Mouse (Mus musculus) hindbrain, embryonic 11.5 days (tissue): ENCODE results near the gene Havcr1. TPM values are rescaled to one million over a fixed set of nuclear protein-coding genes. Genes with fewer than 3 reads are reported as not detected.
"Not testable (repeated sequence)": the region's sequence is repeated elsewhere in the genome, so short reads cannot be mapped to it uniquely, and the experiment has no call there.

Experiments
- ATAC-seq: fragments of 200-750 bp; cut with Nextera tagmentation; 2 replicates; pipeline ENCODE4 v1.8.0; 2017; ENCODE audit warnings: mild to moderate bottlenecking, moderate TSS enrichment, moderate library complexity; ENCODE audit not compliant: low FRiP score
- DNase-seq: peaks from one replicate; pipeline ENCODE4 v3.0.0-alpha.2; 2015; ENCODE audit warnings: low spot score
- H3K27ac ChIP-seq: fragments of 300-500 bp; sonication (generic); 2 replicates; pipeline ENCODE4 v1.5.1; 2014; ENCODE audit warnings: mild to moderate bottlenecking, low read depth, low read length
- H3K27me3 ChIP-seq: fragments of 300-500 bp; sonication (generic); 2 replicates; pipeline ENCODE4 v1.6.1; 2014; ENCODE audit warnings: mild to moderate bottlenecking, low read length, moderate library complexity, mixed read lengths; ENCODE audit not compliant: control insufficient read depth, insufficient read depth
- H3K36me3 ChIP-seq: fragments of 300-500 bp; sonication (generic); 2 replicates; pipeline ENCODE4 v1.6.1; 2014; ENCODE audit warnings: mild to moderate bottlenecking, low read length, moderate library complexity, mixed read lengths; ENCODE audit not compliant: control insufficient read depth, insufficient read depth
- H3K4me1 ChIP-seq: fragments of 300-500 bp; sonication (generic); replicated peaks from 2 replicates; pipeline ENCODE4 v1.6.1; 2014; ENCODE audit warnings: low read length, mixed read lengths; ENCODE audit not compliant: control insufficient read depth, insufficient read depth
- H3K4me2 ChIP-seq: fragments of 300-500 bp; sonication (generic); replicated peaks from 2 replicates; pipeline ENCODE4 v1.6.1; 2014; ENCODE audit warnings: mild to moderate bottlenecking, low read depth, low read length
- H3K4me3 ChIP-seq: fragments of 300-500 bp; sonication (generic); 2 replicates; pipeline ENCODE4 v1.5.1; 2014; ENCODE audit warnings: low read depth, low read length
- H3K9ac ChIP-seq: fragments of 300-500 bp; sonication (generic); 2 replicates; pipeline ENCODE4 v1.6.1; 2014; ENCODE audit warnings: low read depth, low read length
- H3K9me3 ChIP-seq: fragments of 300-500 bp; sonication (generic); 2 replicates; pipeline ENCODE4 v1.6.1; 2016; ENCODE audit warnings: low read length; ENCODE audit not compliant: control insufficient read depth
- WGBS: fragments of 180-500 bp; shearing (Covaris S2); extraction: QIAGEN DNeasy Blood & Tissue Kit; methylation state at CpG from one replicate; pipeline ENCODE4 v1.1.7; 2014; 5-methylcytosine and 5-hydroxymethylcytosine counted together
- polyA plus RNA-seq: library from polyadenylated mRNA; unstranded; fragments of >200 nt; fragmentation: Nextera tagmentation; extraction: Ambion mirVana; gene quantifications from 2 replicates; pipeline ENCODE4 v1.2.1, GENCODE M21; 2014

The Havcr1 gene
- not detected in 2 replicates for polyA plus RNA-seq

DNA sequence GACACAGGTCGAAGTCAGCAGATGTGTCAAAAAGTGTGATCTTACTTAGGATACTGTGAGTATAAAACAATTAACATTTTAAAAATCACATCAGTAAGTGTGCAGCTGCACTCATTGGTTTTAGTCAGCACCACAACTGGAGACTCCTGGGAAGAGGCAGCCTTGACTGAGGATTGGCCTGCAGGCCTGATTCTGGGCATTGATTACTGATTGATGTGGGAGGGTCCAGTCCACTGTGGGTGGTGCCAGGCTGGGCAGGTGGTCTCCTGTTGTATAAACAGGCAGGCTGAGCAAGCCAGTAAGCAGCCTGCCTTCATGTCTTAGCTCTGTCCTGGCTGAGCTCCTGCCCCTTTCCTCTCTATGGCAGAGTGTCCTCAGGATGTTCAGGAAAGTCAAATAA is at the start of gene Havcr1:
Gene Havcr1, plus strand, starts transcription at position 5 of the 400 bp plus-strand sequence.
- 91% methylated on average over 1 of the region's 1 CpGs for WGBS
- not testable (repeated sequence) for H3K4me1 ChIP-seq, H3K27ac ChIP-seq, H3K27me3 ChIP-seq, DNase-seq, H3K4me3 ChIP-seq, H3K36me3 ChIP-seq, H3K9ac ChIP-seq, ATAC-seq, H3K4me2 ChIP-seq, H3K9me3 ChIP-seq

DNA sequence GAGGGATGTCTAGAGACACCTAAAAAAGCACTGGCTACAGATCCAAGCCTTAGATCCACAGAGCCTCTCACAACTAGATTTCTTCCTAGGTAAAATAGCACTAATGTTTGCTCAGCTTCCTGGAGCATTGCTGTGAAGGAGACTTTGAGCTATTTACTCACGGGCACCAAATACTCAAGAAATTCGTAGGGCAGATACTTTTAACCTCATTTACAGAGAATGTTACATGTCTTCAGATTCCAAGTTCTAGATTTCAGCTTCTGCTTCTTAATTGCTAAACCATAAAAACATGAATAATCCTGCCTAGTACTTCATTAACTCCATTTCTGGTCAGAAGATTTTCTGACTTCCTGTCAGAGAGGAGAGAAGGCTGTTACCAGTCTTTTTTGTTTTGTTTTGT is 44.7 kb upstream of the Havcr1 start:
- no peaks in the 10 kb centered on the region for H3K36me3 ChIP-seq
- H3K9me3 ChIP-seq, result no peaks in the 10 kb centered on the region
- DNase-seq (no peak), ATAC-seq (no peak)
- H3K27ac ChIP-seq, result no peak overlapping the region
- no peaks in the 10 kb centered on the region for H3K4me1 ChIP-seq
- no peaks in the 10 kb centered on the region for H3K27me3 ChIP-seq
- 96% methylated on average over 2 of the region's 2 CpGs for WGBS
- no peak overlapping the region for H3K9ac ChIP-seq
- H3K4me2 ChIP-seq, result no peak overlapping the region
- H3K4me3 ChIP-seq, result no peak overlapping the region

DNA sequence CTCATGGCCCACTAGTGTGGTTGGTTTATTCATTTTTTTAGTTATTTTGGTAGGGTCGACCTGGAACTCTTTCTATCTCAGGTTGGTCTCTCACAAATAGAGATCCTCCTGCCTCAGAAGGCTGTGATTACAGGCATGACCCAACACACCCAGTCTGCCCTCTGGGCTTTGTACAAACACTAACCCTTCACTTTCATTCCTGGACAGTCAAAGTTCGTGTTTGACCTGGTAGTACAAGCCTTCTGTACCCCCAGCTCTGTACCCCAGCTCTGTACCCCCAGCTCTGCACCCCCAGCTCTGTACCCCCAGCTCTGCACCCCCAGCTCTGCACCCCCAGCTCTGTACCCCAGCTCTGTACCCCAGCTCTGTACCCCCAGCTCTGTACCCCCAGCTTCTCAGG is 39.0 kb upstream of the Havcr1 start:
- 76% methylated on average over 2 of the region's 2 CpGs for whole genome bisulfite sequencing
- not testable (repeated sequence) for H3K9ac ChIP-seq, H3K9me3 ChIP-seq, H3K4me2 ChIP-seq, H3K4me3 ChIP-seq, H3K27me3 ChIP-seq, H3K4me1 ChIP-seq, H3K27ac ChIP-seq, DNase-seq, ATAC-seq, H3K36me3 ChIP-seq

DNA sequence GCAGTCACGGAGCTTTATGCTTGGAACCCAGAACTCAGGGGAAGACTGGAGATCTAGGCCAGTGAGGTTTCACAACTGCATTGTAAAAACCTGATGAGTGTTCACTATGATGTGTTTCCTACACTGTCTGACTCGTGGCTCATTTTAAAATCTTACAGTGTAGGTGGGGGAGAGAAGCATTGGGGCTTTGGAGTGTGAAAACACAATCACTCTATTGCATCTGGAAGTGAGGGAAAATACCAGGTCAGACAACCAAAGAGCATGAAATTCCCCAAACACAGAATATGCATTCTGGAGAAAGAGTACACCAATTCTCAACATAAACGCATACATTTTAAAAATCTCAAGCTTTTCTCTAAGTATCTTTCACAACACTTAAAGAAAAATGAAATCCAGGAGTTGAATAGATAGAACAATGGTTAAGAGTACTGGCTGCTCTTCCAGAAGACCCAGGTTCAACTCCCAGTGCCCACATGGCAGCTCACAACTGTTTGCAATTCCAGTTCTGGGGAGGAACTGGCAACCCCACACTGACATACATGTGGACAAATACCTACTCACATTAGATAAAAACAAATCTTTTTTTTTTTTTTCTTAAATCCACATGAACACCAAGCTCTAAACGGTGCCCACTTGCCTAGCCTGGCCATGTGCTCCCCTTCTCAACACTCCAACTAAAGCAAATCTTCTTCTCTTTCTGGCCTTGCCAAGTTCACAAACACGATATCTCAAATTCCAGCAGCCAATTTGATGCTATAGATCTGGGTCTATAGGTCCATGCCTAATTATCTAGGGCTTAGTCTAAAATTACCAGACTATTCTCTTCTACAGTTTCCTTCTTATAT is 37.2 kb upstream of the Havcr1 start:
- H3K4me2 ChIP-seq, result no peak overlapping the region

DNA sequence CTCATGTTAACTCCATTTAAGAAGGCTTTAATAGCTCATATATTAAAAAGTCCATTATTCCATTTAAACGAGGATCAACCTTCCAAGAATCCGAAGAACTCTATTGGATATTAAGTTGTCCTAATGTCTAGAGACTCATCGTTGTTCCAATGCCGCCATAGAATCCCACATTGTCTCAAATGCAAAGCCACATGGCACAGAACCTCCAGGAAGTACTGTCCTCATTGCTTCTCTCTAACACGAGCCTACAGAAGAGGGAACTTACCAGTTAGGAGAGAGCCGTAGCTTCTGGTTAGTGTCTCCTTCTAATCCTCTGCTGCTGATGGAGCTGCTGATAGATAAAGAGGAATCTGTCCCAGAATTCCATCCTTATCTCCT is 36.6 kb upstream of the Havcr1 start:
- H3K36me3 ChIP-seq, result no peaks in the 10 kb centered on the region
- H3K9ac ChIP-seq, result no peak overlapping the region
- H3K4me3 ChIP-seq, result no peak overlapping the region
- no peaks in the 10 kb centered on the region for H3K9me3 ChIP-seq
- no peaks in the 10 kb centered on the region for H3K4me1 ChIP-seq
- no peak overlapping the region for H3K4me2 ChIP-seq
- DNase-seq (no peak), ATAC-seq (no peak)
- 86% methylated on average over 6 of the region's 6 CpGs for WGBS
- H3K27ac ChIP-seq, result no peak overlapping the region
- H3K27me3 ChIP-seq, result no peaks in the 10 kb centered on the region

More for the DNA sequence above, 37.2 kb upstream of the Havcr1 start:
- Histone ChIP-seq H3K27ac (no peak overlapping the region), H3K9ac (no peak overlapping the region), H3K27me3 (no peaks in the 10 kb centered on the region), H3K9me3 (no peaks in the 10 kb centered on the region), H3K4me1 (no peaks in the 10 kb centered on the region), H3K36me3 (no peaks in the 10 kb centered on the region), H3K4me3 (no peak overlapping the region)
- DNase-seq (no peak), ATAC-seq (no peak)
- WGBS, result 88% methylated on average over 5 of the region's 5 CpGs

DNA sequence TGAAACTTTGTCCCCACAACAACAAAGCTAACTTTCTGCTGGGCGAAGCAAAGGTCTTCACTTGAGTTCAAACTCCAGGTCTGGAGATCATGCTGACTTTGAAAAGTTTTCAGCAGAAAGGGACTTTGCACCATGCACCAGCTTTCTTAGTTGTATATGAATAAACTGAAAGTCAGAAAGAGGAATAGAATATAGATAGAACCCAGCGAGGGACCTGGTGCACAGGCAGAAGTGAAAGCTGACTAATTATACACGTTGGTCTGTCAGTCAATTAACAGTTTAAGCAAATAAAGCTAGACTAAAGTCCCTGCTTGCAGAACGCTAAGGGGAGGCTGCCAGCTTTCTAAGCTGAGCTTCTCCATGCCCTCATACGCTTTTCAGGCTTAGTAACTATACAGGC is 36.0 kb upstream of the Havcr1 start:
- Histone ChIP-seq H3K4me1 (no peaks in the 10 kb centered on the region), H3K4me3 (no peak overlapping the region), H3K9me3 (no peaks in the 10 kb centered on the region), H3K27ac (no peak overlapping the region), H3K9ac (no peak overlapping the region), H3K36me3 (no peaks in the 10 kb centered on the region), H3K27me3 (no peaks in the 10 kb centered on the region), H3K4me2 (no peak overlapping the region)
- ATAC-seq (no peak), DNase-seq (no peak)
- 87% methylated on average over 5 of the region's 5 CpGs for WGBS

DNA sequence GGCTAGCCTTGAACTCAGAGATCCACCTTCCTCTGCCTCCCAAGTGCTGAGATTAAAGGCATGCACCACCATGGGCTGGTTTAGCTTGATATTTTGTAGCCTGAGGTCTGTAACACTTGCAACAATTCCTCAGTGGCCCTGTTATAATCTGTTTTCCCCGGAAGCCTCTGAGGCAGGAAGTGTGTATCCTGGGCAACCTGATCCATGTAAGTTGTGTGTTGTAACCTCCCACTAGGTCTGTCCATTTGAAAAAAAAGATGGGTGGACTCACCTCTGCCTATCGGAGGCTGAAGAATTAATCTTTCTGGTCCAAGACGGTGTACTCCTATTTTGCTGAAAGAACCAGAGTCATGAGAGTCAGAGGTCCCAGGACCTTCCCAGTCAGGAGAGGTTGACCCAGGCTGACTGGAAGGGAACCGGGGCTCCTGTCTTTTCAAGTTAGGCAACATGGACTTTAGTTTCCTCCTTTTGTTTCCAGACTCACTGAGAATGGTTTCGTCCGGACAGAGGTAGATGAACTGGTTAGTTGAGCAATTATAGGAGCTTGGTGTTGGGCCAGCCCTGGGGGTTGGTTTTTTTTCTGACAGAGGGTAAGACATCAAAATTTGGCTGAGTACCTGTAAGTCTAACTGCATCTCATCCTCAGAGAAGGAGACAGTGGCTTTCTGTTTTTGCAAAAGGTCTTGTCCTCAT is 28.1 kb upstream of the Havcr1 start, which contains the start of gene Timd2:
Gene Timd2, minus strand, starts transcription at position 398 of the 693 bp plus-strand sequence.
- ATAC-seq, result no peak
- H3K27me3 ChIP-seq, result no peaks in the 10 kb centered on the region

DNA sequence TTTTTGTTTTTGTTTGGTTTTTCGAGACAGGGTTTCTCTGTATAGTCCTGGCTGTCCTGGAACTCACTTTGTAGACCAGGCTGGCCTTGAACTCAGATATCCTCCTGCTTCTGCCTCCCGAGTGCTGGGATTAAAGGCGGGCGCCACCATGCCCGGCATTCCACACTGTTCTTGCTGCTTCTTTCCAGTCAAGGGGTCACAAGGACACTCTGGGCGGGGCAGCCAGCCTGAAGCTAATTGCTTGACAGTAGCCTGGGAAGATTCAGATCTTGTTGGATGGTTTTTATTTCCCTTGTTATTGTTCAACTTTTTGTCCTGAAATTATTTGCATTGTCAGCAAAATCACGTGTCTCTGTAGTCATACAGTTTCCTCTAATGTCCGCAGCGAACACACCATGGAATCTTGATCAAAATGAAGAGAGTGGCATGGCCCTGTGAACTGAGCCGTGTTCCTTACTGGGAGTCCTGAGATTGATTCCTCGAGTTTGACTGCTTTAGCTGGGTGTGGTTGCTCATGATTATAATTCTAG is 3.3 kb upstream of the Havcr1 start:
- no peaks in the 10 kb centered on the region for H3K36me3 ChIP-seq
- ATAC-seq, result no peak
- 85% methylated on average over 11 of the region's 11 CpGs for WGBS

More for the DNA sequence above, 28.1 kb upstream of the Havcr1 start, which contains the start of gene Timd2:
- DNase-seq, result no peak
- H3K36me3 ChIP-seq, result no peaks in the 10 kb centered on the region
- no peak within 1 kb of the TSS for H3K4me2 ChIP-seq
- no peak within 1 kb of the TSS for H3K27ac ChIP-seq
- H3K9ac ChIP-seq, result no peak within 1 kb of the TSS
- H3K9me3 ChIP-seq, result no peaks in the 10 kb centered on the region
- WGBS, result 81% methylated on average over 6 of the region's 6 CpGs
- H3K4me3 ChIP-seq, result no peak within 1 kb of the TSS
- no peaks in the 10 kb centered on the region for H3K4me1 ChIP-seq

More for the DNA sequence above, 3.3 kb upstream of the Havcr1 start:
- H3K9ac ChIP-seq, result no peak overlapping the region
- H3K27me3 ChIP-seq, result no peaks in the 10 kb centered on the region
- no peak for DNase-seq
- no peak overlapping the region for H3K4me3 ChIP-seq
- H3K27ac ChIP-seq, result no peak overlapping the region
- H3K4me2 ChIP-seq, result no peak overlapping the region
- H3K9me3 ChIP-seq, result no peaks in the 10 kb centered on the region
- no peaks in the 10 kb centered on the region for H3K4me1 ChIP-seq
